Mouse (Mus musculus) gastrocnemius, postnatal 36 days (tissue): Measurements from ENCODE around the gene Slc6a14. TPM values are rescaled to one million over a fixed set of nuclear protein-coding genes. Genes with fewer than 3 reads are reported as not detected.

Source experiments
- DNase-seq, 2 experiments: peaks; one replicate each; pipeline ENCODE4 v3.0.0; 2022
- intact Hi-C: fragments of 180-260 bp; cut with DNase I; formaldehyde crosslinking; loops from one replicate; pipeline ENCODE4 v1.15.1; 2025
- long read RNA-seq, 2 experiments: library from polyadenylated mRNA; stranded (forward); transcript quantifications; one replicate each; pipeline ENCODE4 v2.0.0; 2021
- total RNA-seq, 2 experiments: library from RNA; stranded (reverse); gene quantifications; 2 replicates each; pipeline ENCODE4 v1.2.3; 2021

Slc6a14 gene
- not detected for total RNA-seq
- long read RNA-seq, experiment 1 = 0 reads
- long read RNA-seq, experiment 2 = 0 reads

DNA sequence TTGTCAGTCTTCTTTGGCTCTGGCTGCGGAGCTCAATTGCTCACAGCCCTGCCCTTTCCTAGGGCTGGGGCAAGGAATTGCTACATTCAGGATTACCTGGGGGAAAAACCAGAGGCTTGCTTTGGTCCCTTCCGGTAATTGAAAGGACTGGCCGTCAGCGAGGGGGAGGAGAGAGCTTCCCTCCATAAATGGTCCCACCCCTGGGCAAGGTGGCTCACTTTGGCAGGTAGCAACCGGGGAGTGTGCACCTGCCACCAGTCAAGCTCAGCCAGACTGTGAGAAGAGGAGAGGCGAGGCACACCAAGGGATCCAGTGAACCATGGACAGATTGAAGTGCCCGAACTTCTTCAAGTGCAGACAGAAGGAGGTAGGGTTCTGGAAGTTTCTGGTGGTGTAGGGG is at the start of gene Slc6a14:
Gene Slc6a14, plus strand, starts transcription at position 68 of the 400 bp plus-strand sequence.
- DNase-seq = no peak
- intact Hi-C loops = no loop called here

DNA sequence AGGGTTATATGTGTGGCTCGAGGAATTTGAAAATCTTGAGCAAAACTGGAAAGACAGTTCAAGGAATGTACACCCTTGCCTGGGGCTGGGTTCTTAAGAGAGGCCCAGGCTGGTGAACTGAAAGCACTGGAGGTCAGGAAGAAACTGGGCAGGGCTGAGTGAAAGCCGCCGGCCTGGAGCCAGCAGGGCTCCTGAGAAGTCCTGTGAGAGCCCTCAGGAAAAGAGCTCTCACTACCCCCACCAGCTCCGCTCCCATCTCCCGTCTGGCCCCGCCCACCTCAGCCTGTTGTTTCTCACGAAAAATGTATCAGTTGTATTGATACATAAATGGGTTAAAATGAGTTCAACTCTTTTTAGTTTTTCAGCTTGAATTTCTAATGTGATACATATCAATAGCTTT is 43.8 kb upstream of the Slc6a14 start:
- intact Hi-C loops = no loop called here

DNA sequence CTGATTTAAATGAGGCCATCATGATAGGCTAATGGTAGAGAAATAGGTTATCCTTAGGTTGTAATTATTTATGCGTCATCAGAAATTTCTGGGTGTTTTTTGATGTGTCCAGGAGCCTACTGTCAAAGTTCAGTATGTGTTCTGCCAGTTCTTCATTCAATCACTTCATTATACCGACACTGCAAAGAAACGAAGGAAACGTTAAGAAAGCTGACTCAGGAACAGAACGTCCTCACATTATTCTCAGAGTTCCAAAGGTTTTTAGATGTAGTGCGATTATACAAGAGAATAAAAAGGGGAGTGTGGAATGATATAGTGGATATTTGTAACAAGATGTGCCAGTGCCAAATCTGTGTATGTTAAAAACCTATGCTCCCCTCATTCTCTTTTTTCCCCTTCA is 19.5 kb upstream of the Slc6a14 start:
- DNase-seq = no peak

More for the DNA sequence above, 43.8 kb upstream of the Slc6a14 start:
- no peak for DNase-seq

DNA sequence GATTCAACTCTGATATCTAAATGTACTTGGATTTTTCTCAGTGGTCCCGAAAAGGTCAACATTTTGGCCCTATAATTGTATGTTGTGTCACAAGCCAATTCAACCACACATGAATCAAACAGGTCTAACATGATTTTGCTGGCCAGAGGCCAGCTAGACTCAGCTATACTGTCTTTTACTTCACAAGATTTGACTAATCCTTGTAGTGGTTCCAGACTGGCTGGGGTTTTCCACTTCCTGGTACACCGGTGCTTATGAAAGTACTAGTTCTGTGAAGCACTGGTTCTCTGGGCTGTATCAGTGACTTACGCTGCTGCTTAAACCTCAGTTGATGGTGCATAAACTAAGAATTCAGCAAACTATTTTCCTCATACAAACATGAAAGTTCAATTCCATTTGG is 19.0 kb upstream of the Slc6a14 start:
- DNase-seq = no peak
- intact Hi-C loops = no loop called here

More for the DNA sequence above, 19.5 kb upstream of the Slc6a14 start:
- intact Hi-C loops = no loop called here

DNA sequence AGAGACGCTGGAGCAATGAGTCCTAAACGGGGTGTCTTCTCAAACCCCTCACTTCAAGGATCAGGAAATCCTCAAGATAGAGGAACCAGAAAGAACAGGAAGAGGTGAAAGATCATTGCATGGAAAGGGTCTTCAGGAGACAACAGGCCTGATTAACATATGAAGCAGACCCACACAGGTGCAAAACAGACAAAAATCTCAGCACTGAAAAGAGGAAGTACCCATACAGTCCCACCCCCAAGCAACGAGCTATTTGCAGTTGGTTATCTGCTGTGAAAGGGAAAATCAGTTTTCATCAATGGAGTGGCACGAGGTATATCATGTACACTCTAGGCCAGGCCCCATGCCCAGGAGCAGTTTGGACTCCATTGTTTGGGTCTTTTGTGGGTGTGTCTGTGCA is 13.1 kb upstream of the Slc6a14 start:
- intact Hi-C loops = no loop called here
- DNase-seq = no peak

DNA sequence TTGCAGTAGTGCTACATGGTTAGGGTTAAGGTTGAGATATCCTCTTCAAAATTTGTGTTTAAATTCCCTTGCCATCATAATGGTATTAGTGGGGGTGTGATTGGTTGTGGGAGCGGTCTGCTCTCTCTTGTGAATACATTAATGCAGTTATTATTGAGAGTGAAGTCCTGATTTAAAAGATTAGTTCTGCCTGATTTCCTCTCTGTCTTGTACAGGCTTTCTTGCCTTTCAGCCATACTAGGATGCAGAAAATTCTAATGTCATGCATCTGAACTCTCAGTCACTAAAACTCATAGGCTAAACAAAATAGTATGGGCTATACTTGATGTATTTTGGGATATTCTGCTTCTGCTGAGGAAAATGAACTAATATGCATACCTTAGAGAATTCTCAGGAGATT is 10.2 kb upstream of the Slc6a14 start:
- no peak for DNase-seq
- intact Hi-C loops = no loop called here

DNA sequence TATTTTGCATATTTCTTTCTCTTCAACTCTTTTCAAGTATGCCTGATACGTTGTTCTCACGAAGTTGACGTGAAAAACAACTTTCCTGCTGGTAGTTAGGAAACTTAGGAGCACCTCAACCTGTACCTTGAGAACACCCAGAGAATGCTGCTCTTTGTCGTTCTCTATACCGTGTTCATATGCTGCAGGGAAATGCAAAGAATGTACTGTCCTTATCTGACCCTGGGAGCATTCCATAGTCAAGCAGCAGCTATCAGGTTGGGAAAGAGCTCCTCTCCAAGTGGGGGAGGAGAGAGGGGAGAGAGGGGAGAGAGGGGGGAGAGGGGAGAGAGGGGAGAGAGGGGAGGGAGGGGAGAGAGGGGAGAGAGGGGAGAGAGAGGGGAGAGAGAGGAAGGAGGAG is 597 bp downstream of the Slc6a14 start:
- DNase-seq = no peak
- intact Hi-C loops = no loop called here

DNA sequence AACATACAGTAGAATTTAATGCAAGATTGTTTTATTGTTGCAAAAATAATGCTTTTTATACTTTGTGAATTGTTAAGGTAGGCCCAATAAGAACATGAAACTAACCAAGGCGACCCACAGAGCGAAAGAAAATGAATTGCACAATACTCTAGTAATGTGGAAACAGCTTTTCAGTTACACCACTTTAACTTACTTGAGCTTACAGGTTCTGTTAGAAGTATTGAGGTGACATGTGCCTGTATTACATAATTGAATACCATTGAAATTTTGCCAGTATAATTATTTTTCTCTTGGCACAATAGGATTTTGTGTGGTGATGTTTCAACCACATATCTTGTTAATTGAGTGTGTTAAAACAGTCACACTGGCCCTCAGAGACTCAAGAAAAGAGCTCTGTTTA is 2.2 kb downstream of the Slc6a14 start:
- intact Hi-C loops = no loop called here
- no peak for DNase-seq

DNA sequence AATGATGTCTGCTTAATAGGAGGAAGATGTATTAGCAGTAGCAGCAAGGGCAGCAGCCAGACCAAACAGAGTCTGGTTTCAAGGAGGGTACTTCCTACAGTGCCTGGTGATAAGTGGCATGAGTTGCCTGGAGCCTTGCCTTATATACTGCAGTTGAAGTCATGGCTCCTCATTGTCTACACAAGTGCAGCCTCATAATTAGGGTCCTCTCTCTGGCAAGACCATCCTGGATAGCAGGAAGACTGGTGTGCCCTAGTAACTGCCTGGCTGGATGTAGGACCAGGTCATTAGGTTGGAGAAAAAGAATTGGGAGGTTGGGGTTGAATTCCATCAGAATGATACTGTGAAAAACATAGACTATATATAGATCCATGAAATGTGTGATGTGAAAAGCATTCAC is 30.3 kb downstream of the Slc6a14 start, which contains the start of gene Gm28269:
Gene Gm28269, minus strand, starts transcription at position 101 of the 400 bp plus-strand sequence.
- DNase-seq = no peak
- intact Hi-C loops = no loop called here

Other genes with a start within 250 kb of the Slc6a14 start
- gene Agtr2, start 230.4 kb upstream of the Slc6a14 start, total RNA-seq = under 1 TPM; 0.38 to 0.74 TPM
- gene Gm28269, start 30.2 kb downstream of the Slc6a14 start, total RNA-seq = not detected